Mouse (Mus musculus): Measurements from ENCODE around the gene Cxcl15.

DNA sequence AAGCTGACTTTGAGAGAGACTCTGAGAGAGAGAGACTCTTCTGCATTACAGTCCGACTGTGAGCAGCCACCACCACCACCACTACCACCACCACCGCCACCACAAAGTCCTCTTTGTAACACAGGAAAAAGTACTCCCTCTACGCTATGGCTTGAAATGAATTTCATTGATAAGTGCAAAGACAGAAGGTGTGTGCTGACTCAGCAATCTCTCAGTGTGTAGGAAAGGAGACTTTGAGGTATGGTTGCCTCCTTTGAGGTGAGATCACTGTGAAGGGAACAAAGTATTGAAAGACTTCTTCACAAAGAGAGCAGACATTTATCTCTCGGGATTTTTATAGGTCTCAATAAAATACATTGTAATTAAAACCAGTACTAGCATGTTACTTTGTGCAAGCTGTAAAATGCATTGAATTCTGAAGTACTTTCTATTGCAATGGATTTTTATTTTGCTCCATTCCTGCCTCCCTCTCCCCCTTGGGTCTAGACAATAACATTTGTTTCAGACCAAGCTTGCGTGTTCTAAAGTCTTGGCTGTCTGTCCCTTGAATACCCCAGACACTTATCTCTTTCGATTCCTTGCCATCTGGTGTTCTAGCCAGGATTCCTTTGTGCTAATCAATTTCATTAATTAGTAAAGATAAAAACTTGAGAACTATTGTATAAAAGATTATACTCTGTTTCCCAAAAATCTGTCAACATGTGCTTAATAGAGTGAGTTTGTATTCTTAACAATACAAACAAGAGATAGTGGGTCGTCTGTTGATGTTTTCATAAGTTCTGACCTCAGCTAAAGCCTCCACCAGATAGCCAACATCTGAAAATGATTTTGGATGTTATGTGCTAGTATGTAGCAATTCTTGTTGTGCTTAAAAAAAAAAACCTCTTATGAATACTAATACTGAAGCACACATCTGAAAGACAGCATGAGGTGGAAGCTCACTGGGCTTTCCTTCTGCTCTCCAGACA is 46.9 kb downstream of the Cxcl15 start:
- TF ChIP-seq POLR2A (IDR thresholded peaks at IDR 0.05; ENCODE audit: low read depth, low read length), result no peak
- TF ChIP-seq JUND (conservative IDR thresholded peaks at IDR 0.05; ENCODE audit: low read depth, low read length), result no peak
- no peak for TF ChIP-seq KAT2A (IDR thresholded peaks at IDR 0.05; ENCODE audit: insufficient replicate concordance, low read length)
- no peak for TF ChIP-seq MYC (IDR thresholded peaks at IDR 0.05; ENCODE audit: low read depth, low read length)
- TF ChIP-seq ZMIZ1 (IDR thresholded peaks at IDR 0.05; ENCODE audit: low read depth, low read length), result no peak
- no peak for TF ChIP-seq MAZ (IDR thresholded peaks at IDR 0.05; ENCODE audit: low read depth, low read length)
